Mouse (Mus musculus): ENCODE measurements around the gene Tex33. TPM values are rescaled to one million over a fixed set of nuclear protein-coding genes. Genes with fewer than 3 reads are reported as not detected.

The Tex33 gene
- polyA plus RNA-seq, 1 experiment from 2014 or later: not detected

DNA sequence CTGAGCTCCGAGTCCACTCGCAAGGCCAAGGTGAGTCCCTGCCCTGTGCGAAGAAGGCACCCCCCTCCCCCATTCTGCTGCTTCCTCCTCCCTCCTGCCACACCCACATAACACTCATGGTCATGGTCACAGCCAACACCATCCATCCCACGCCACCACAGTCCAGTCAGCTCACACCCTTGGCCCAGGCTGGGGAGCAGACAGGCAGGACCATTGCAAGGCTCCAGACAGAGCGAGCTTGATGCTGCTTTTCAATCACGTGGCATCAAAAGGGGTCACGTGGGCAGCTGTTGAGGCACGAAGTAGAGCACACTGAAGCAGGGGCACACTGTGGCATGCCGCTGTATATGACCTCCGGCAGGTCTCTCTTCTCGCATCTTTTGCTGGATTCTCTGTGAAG is 40.0 kb upstream of the Tex33 start:
- no peak overlapping the region for H3K4me2 ChIP-seq (ENCODE audit: low read depth, low read length)
- H3K9me3 ChIP-seq (ENCODE audit: control insufficient read depth, low read length): no peaks in the 10 kb centered on the region
- peaks cover 38% of the 10 kb centered on the region for H3K36me3 ChIP-seq (ENCODE audit: control insufficient read depth, insufficient read depth, low read length)
- ATAC-seq (ENCODE audit: low read depth): no peak
- DNase-seq (ENCODE audit: low spot score): no peak
- H3K27me3 ChIP-seq (replicated peaks; ENCODE audit: control insufficient read depth, insufficient read depth, low read length): no peaks in the 10 kb centered on the region
- H3K27ac ChIP-seq (replicated peaks; ENCODE audit: low read depth, low read length): no peak overlapping the region
- WGBS: 78% methylated on average over 11 of the region's 11 CpGs
- no peak overlapping the region for H3K9ac ChIP-seq (ENCODE audit: low read depth, low read length)
- H3K4me3 ChIP-seq (ENCODE audit: low read depth, low read length): no peak overlapping the region
- H3K4me1 ChIP-seq (ENCODE audit: control insufficient read depth, insufficient read depth, low read length): peaks cover 17% of the 10 kb centered on the region

DNA sequence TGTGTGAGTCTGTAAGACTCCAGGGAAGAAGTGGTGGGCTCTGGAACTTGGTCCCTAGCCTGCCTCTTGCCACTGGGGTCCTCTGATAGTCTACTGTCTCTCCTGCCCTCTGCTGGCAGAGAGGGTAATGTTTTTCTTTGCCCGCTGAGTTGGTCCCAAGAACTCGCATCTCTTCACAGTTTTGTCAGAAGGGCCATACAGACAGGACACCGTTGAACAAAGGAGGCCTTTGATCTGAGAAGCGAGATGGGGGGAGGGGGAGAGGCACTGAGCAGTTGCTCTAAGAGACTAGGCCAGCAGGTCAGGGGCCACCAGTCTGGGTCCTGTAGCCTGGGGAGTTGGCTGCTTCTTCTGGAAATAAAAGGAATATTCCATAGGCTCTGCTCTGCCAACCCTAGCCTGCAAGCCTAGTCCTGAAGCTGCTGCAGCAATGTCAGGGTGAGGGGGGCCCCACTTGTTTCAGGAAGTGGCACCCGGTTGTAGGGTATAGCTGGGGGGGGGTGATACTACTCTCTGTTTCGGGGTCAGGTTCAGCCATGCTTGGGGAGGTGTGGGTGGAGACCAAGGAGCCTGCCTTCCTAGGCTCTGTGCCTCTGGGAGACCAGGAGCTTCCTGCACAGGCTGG is 39.3 kb upstream of the Tex33 start:
- H3K4me2 ChIP-seq (ENCODE audit: low read depth, low read length): no peak overlapping the region
- 21% methylated on average over 5 of the region's 6 CpGs for WGBS
- no peaks in the 10 kb centered on the region for H3K9me3 ChIP-seq (ENCODE audit: control insufficient read depth, low read length)
- no peak overlapping the region for H3K9ac ChIP-seq (ENCODE audit: low read depth, low read length)
- peaks cover 17% of the 10 kb centered on the region for H3K4me1 ChIP-seq (ENCODE audit: control insufficient read depth, insufficient read depth, low read length)
- no peak overlapping the region for H3K27ac ChIP-seq (replicated peaks; ENCODE audit: low read depth, low read length)
- no peak overlapping the region for H3K4me3 ChIP-seq (ENCODE audit: low read depth, low read length)
- no peaks in the 10 kb centered on the region for H3K27me3 ChIP-seq (replicated peaks; ENCODE audit: control insufficient read depth, insufficient read depth, low read length)
- ATAC-seq (ENCODE audit: low read depth) (no peak), DNase-seq (ENCODE audit: low spot score) (peak; percentile 45)
- H3K36me3 ChIP-seq (ENCODE audit: control insufficient read depth, insufficient read depth, low read length): peaks cover 38% of the 10 kb centered on the region

DNA sequence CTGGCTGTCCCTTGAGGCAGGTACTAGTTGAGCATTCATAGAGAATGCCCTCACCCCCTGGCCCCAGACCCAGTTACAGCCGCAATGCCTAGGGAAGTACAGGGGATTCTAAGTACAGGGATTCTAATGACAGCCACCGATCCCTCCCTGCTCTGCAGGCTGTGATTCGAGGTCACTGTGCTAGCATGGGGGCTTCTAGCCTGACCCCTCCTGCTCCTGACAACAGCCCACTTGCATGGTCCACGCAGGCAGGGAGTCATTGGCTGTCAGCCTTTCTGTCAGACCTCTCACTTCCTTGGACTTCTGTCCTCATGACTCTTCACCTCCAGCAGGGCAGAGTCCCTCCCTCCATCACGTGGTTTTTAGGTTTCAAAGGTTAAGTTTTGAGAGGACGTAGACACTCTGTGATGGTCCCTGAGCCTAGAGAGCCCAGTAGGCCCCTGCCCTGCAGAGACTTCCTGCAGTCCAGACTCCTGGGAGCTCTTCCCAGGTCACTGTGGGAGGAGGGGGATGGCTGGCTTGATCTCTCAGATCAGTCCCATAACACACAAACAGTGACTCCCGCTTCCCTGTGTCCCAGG is 35.9 kb upstream of the Tex33 start:
- no peak for DNase-seq (ENCODE audit: low spot score)
- H3K9ac ChIP-seq (ENCODE audit: low read depth, low read length): no peak overlapping the region
- H3K9me3 ChIP-seq (ENCODE audit: control insufficient read depth, low read length): no peaks in the 10 kb centered on the region
- no peak overlapping the region for H3K27ac ChIP-seq (replicated peaks; ENCODE audit: low read depth, low read length)
- no peak overlapping the region for H3K4me2 ChIP-seq (ENCODE audit: low read depth, low read length)
- peaks cover 38% of the 10 kb centered on the region for H3K36me3 ChIP-seq (ENCODE audit: control insufficient read depth, insufficient read depth, low read length)
- no peaks in the 10 kb centered on the region for H3K27me3 ChIP-seq (replicated peaks; ENCODE audit: control insufficient read depth, insufficient read depth, low read length)
- H3K4me1 ChIP-seq (ENCODE audit: control insufficient read depth, insufficient read depth, low read length): peaks cover 13% of the 10 kb centered on the region; the same call in 1 of the 2 replicates
- H3K4me3 ChIP-seq (ENCODE audit: low read depth, low read length): no peak overlapping the region
- ATAC-seq (ENCODE audit: low read depth): no peak
- WGBS: 75% methylated on average over 7 of the region's 7 CpGs

DNA sequence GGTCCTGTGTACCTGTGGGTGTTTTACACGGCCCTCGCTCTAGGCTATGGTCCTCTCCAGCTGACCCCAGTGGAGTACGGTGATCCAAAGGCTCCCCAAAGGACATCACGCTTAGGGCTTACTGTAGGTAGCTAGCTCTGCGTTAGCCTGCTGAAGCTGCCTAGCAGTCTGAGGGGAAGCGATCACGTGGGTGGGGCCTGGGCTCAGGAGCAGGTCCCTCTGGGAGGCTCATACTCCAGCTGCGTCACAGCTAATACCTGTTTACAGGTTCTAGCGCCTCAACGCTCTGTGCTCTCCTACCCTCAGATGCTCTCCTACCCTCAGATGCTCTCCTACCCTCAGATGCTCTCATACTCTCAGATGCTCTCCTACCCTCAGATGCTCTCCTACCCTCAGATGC is 35.2 kb upstream of the Tex33 start:
- Histone ChIP-seq H3K9me3 (ENCODE audit: control insufficient read depth, low read length) (no peaks in the 10 kb centered on the region), H3K4me1 (ENCODE audit: control insufficient read depth, insufficient read depth, low read length) (peaks cover 8% of the 10 kb centered on the region; the same call in 1 of the 2 replicates), H3K4me3 (ENCODE audit: low read depth, low read length) (no peak overlapping the region), H3K4me2 (ENCODE audit: low read depth, low read length) (no peak overlapping the region), H3K9ac (ENCODE audit: low read depth, low read length) (no peak overlapping the region), H3K27me3 (replicated peaks; ENCODE audit: control insufficient read depth, insufficient read depth, low read length) (no peaks in the 10 kb centered on the region), H3K36me3 (ENCODE audit: control insufficient read depth, insufficient read depth, low read length) (peaks cover 33% of the 10 kb centered on the region), H3K27ac (replicated peaks; ENCODE audit: low read depth, low read length) (no peak overlapping the region; the same call in 1 of the 2 replicates)
- peak; percentile 9; the same call in 1 of the 2 replicates for ATAC-seq (ENCODE audit: low read depth)
- DNase-seq (ENCODE audit: low spot score): peak; percentile 61
- 86% methylated on average over 8 of the region's 10 CpGs for WGBS

GRCm38 (mm10) chr15:78429871-78430622 is 34.3 kb upstream of the Tex33 start:
- no peak for ATAC-seq (ENCODE audit: low read depth)
- Histone ChIP-seq H3K27ac (replicated peaks; ENCODE audit: low read depth, low read length) (no peak overlapping the region; the same call in 1 of the 2 replicates), H3K4me2 (ENCODE audit: low read depth, low read length) (peak overlapping the region; percentile 76), H3K4me1 (ENCODE audit: control insufficient read depth, insufficient read depth, low read length) (peaks cover 8% of the 10 kb centered on the region; the same call in 1 of the 2 replicates), H3K9ac (ENCODE audit: low read depth, low read length) (peak overlapping the region; percentile 77), H3K4me3 (ENCODE audit: low read depth, low read length) (peak overlapping the region; percentile 78), H3K36me3 (ENCODE audit: control insufficient read depth, insufficient read depth, low read length) (peaks cover 28% of the 10 kb centered on the region), H3K9me3 (ENCODE audit: control insufficient read depth, low read length) (no peaks in the 10 kb centered on the region), H3K27me3 (replicated peaks; ENCODE audit: control insufficient read depth, insufficient read depth, low read length) (no peaks in the 10 kb centered on the region)
- no peak for DNase-seq (ENCODE audit: low spot score)
- WGBS: 67% methylated on average over 13 of the region's 13 CpGs

DNA sequence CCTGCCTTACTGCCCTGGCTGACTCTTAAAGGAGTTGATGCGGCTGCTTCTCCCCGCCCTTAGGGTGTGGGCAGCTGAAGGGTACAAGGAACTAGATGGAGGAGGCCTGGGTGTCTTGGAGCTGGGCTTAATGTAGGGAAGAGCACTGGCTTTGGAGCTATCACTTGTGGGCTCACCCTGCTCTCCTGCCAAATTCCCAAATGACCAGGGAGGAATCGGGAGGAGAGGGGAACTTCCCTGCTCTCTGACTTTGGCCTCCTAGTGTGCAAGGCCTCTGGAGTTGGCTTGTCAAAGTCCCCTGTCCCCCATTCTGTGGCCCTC is 33.4 kb upstream of the Tex33 start:
- DNase-seq (ENCODE audit: low spot score): no peak
- Histone ChIP-seq H3K9ac (ENCODE audit: low read depth, low read length) (peak overlapping the region; percentile 77), H3K4me3 (ENCODE audit: low read depth, low read length) (peak overlapping the region; percentile 78), H3K36me3 (ENCODE audit: control insufficient read depth, insufficient read depth, low read length) (peaks cover 26% of the 10 kb centered on the region), H3K9me3 (ENCODE audit: control insufficient read depth, low read length) (no peaks in the 10 kb centered on the region), H3K27ac (replicated peaks; ENCODE audit: low read depth, low read length) (peak overlapping the region; percentile 73), H3K27me3 (replicated peaks; ENCODE audit: control insufficient read depth, insufficient read depth, low read length) (no peaks in the 10 kb centered on the region), H3K4me2 (ENCODE audit: low read depth, low read length) (peak overlapping the region; percentile 76), H3K4me1 (ENCODE audit: control insufficient read depth, insufficient read depth, low read length) (peaks cover 8% of the 10 kb centered on the region; the same call in 1 of the 2 replicates)
- no peak for ATAC-seq (ENCODE audit: low read depth)
- 0% methylated on average over 3 of the region's 3 CpGs for WGBS

GRCm38 (mm10) chr15:78428391-78429138 is 32.9 kb upstream of the Tex33 start, which contains the start of gene Kctd17:
TSS of gene Kctd17 (plus strand) at chr15:78428564.
- H3K27me3 ChIP-seq (replicated peaks; ENCODE audit: control insufficient read depth, insufficient read depth, low read length): no peaks in the 10 kb centered on the region; the same call in 1 of the 2 replicates
- no peaks in the 10 kb centered on the region for H3K9me3 ChIP-seq (ENCODE audit: control insufficient read depth, low read length)
- DNase-seq (ENCODE audit: low spot score) (peak; percentile 84), ATAC-seq (ENCODE audit: low read depth) (peak; percentile 89)
- peaks cover 20% of the 10 kb centered on the region for H3K36me3 ChIP-seq (ENCODE audit: control insufficient read depth, insufficient read depth, low read length)
- H3K4me3 ChIP-seq (ENCODE audit: low read depth, low read length): peak within 1 kb of the TSS; percentile 78
- H3K4me2 ChIP-seq (ENCODE audit: low read depth, low read length): peak within 1 kb of the TSS; percentile 76
- H3K27ac ChIP-seq (replicated peaks; ENCODE audit: low read depth, low read length): peak within 1 kb of the TSS; percentile 73
- H3K4me1 ChIP-seq (ENCODE audit: control insufficient read depth, insufficient read depth, low read length): peaks cover 8% of the 10 kb centered on the region; the same call in 1 of the 2 replicates
- H3K9ac ChIP-seq (ENCODE audit: low read depth, low read length): peak within 1 kb of the TSS; percentile 77
- WGBS: 1% methylated on average over 34 of the region's 52 CpGs

GRCm38 (mm10) chr15:78425230-78425629 is 29.5 kb upstream of the Tex33 start:
- no peak for DNase-seq (ENCODE audit: low spot score)
- Histone ChIP-seq H3K9ac (ENCODE audit: low read depth, low read length) (no peak overlapping the region), H3K4me2 (ENCODE audit: low read depth, low read length) (no peak overlapping the region), H3K36me3 (ENCODE audit: control insufficient read depth, insufficient read depth, low read length) (no peaks in the 10 kb centered on the region), H3K9me3 (ENCODE audit: control insufficient read depth, low read length) (no peaks in the 10 kb centered on the region), H3K4me3 (ENCODE audit: low read depth, low read length) (no peak overlapping the region), H3K27ac (replicated peaks; ENCODE audit: low read depth, low read length) (no peak overlapping the region), H3K27me3 (replicated peaks; ENCODE audit: control insufficient read depth, insufficient read depth, low read length) (no peaks in the 10 kb centered on the region; the same call in 1 of the 2 replicates), H3K4me1 (ENCODE audit: control insufficient read depth, insufficient read depth, low read length) (peaks cover 8% of the 10 kb centered on the region; the same call in 1 of the 2 replicates)
- ATAC-seq (ENCODE audit: low read depth): no peak
- 62% methylated on average over 4 of the region's 4 CpGs for WGBS
